Mouse (Mus musculus): ENCODE data around the gene Lgr4. TPM values are rescaled to one million over a fixed set of nuclear protein-coding genes. Genes with fewer than 3 reads are reported as not detected.

Gene Lgr4
- polyA plus RNA-seq, 1 experiment = 6.7 TPM

DNA sequence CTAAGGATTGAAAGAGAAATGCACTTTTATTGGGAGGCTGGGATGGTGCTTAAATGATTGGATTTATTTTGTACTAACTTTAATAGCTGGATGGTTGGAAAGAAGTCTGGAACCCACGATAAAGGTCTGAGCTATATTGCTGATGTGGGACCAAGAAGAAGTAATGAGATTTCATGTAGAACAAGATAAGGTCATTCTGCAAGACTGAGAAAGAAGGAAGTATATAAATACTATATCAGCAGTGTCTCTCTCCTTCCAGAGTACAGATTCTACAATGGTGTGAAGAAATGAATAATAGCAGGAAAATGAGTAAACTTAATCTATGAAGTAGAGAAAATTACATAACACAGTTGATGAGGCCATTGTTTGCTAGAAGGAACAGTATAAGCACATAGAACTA, 103.0 kb downstream of the Lgr4 start:
- no peak overlapping the region for H3ac ChIP-seq (ENCODE audit: control insufficient read depth, insufficient read length, low read depth)
- H3K79me2 ChIP-seq (ENCODE audit: control insufficient read depth, insufficient read depth) = peaks cover 43% of the 10 kb centered on the region
- no peak for TF ChIP-seq CTCF (IDR thresholded peaks at IDR 0.05; ENCODE audit: control insufficient read depth, insufficient read depth, insufficient read length)
- no peak for TF ChIP-seq CEBPB (IDR thresholded peaks at IDR 0.05; ENCODE audit: low read depth)
- TF ChIP-seq MYOD1 (IDR thresholded peaks at IDR 0.05; ENCODE audit: control insufficient read depth, insufficient read length, low read depth) = no peak
- TF ChIP-seq MAX (IDR thresholded peaks at IDR 0.05) = no peak
- TF ChIP-seq USF1 (IDR thresholded peaks at IDR 0.05; ENCODE audit: low read depth) = no peak
- no peak for TF ChIP-seq MYOG (IDR thresholded peaks at IDR 0.05; ENCODE audit: control insufficient read depth, extremely low read depth, insufficient read length)
- no peak for TF ChIP-seq FOSL1 (IDR thresholded peaks at IDR 0.05; ENCODE audit: insufficient read depth, low read length, poor library complexity, severe bottlenecking)
- H3K36me3 ChIP-seq (ENCODE audit: control insufficient read depth, insufficient read depth) = peaks cover 17% of the 10 kb centered on the region
- peaks cover 19% of the 10 kb centered on the region for H3K79me3 ChIP-seq (ENCODE audit: low read depth)
- no peaks in the 10 kb centered on the region for H3K27me3 ChIP-seq (ENCODE audit: control insufficient read depth, insufficient read depth, insufficient read length)
- no peak overlapping the region for H3K4me3 ChIP-seq (ENCODE audit: insufficient read depth, poor library complexity, severe bottlenecking)

DNA sequence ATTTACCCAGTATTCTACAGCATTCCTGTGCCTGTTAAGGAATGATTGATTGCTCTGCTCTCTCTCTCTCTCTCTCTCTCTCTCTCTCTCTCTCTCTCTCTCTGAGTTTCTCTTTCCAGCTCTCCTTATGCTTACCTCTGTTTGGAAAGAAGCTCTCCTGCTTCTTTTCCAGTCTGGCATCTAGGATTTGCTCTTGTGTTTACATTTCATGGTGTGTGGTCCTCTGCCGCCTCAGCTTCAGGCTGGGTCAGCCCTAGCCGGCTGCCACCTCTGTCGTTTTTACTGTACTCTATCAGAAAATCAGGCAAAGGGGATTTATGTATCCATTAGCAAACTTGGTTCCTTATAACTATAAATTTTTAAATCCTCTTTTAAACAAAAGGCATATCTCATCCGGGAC, 118.8 kb downstream of the Lgr4 start:
- TF ChIP-seq FOSL1 (IDR thresholded peaks at IDR 0.05; ENCODE audit: insufficient read depth, low read length, poor library complexity, severe bottlenecking) (no peak), CEBPB (IDR thresholded peaks at IDR 0.05; ENCODE audit: low read depth) (no peak), CTCF (IDR thresholded peaks at IDR 0.05; ENCODE audit: control insufficient read depth, insufficient read depth, insufficient read length) (no peak), MAX (IDR thresholded peaks at IDR 0.05) (no peak), USF1 (IDR thresholded peaks at IDR 0.05; ENCODE audit: low read depth) (no peak), MYOD1 (IDR thresholded peaks at IDR 0.05; ENCODE audit: control insufficient read depth, insufficient read length, low read depth) (no peak), MYOG (IDR thresholded peaks at IDR 0.05; ENCODE audit: control insufficient read depth, extremely low read depth, insufficient read length) (no peak)
- Histone ChIP-seq H3K79me2 (ENCODE audit: control insufficient read depth, insufficient read depth) (peaks cover 38% of the 10 kb centered on the region), H3K27me3 (ENCODE audit: control insufficient read depth, insufficient read depth, insufficient read length) (no peaks in the 10 kb centered on the region), H3K4me3 (ENCODE audit: insufficient read depth, poor library complexity, severe bottlenecking) (no peak overlapping the region), H3K79me3 (ENCODE audit: low read depth) (peaks cover 13% of the 10 kb centered on the region), H3K36me3 (ENCODE audit: control insufficient read depth, insufficient read depth) (peaks cover 34% of the 10 kb centered on the region), H3ac (ENCODE audit: control insufficient read depth, insufficient read length, low read depth) (no peak overlapping the region)

DNA sequence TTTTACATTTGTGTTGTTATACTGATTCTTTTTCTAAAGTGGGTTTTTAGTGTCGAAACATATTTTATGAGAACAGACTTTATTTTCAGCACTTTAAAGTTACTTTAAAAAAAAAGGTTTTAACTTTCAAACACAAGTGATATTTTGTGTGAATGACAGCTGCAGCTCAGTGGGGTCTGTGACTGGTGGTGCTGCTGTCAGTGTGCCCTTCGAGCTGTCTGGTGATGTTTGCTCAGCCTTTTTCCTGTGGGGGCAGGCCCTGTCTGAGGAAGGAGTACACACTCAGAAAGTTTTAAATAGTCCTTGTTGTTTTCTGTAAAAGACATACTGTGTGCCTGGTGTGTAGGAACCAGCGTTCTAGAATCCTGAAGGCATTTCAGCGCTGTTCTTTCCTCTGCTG, 119.2 kb downstream of the Lgr4 start:
- H3ac ChIP-seq (ENCODE audit: control insufficient read depth, insufficient read length, low read depth) = no peak overlapping the region
- peaks cover 13% of the 10 kb centered on the region for H3K79me3 ChIP-seq (ENCODE audit: low read depth)
- no peaks in the 10 kb centered on the region for H3K27me3 ChIP-seq (ENCODE audit: control insufficient read depth, insufficient read depth, insufficient read length)
- H3K4me3 ChIP-seq (ENCODE audit: insufficient read depth, poor library complexity, severe bottlenecking) = no peak overlapping the region
- TF ChIP-seq MYOG (IDR thresholded peaks at IDR 0.05; ENCODE audit: control insufficient read depth, extremely low read depth, insufficient read length) (no peak), USF1 (IDR thresholded peaks at IDR 0.05; ENCODE audit: low read depth) (no peak), FOSL1 (IDR thresholded peaks at IDR 0.05; ENCODE audit: insufficient read depth, low read length, poor library complexity, severe bottlenecking) (no peak), CTCF (IDR thresholded peaks at IDR 0.05; ENCODE audit: control insufficient read depth, insufficient read depth, insufficient read length) (no peak), MYOD1 (IDR thresholded peaks at IDR 0.05; ENCODE audit: control insufficient read depth, insufficient read length, low read depth) (no peak), MAX (IDR thresholded peaks at IDR 0.05) (no peak), CEBPB (IDR thresholded peaks at IDR 0.05; ENCODE audit: low read depth) (no peak)
- H3K36me3 ChIP-seq (ENCODE audit: control insufficient read depth, insufficient read depth) = peaks cover 36% of the 10 kb centered on the region
- peaks cover 37% of the 10 kb centered on the region for H3K79me2 ChIP-seq (ENCODE audit: control insufficient read depth, insufficient read depth)

DNA sequence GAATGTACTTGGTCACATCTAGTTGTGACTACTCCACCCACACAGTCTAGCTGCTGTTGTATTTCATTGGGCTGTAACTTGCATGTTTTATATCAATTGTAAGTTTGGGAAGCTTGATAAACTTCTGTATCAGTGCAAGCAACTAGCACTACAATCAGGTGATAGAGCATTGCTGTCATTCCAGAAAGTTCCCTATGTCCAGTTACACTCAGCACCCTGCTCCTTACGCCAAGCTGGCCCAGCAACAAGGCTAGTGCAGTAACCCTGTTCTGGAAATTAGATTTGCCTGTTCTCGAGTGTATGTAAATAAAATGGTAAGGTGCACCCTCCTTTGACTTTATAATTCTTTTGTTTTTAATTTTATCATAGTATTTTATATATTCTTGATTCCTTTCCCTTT, 119.8 kb downstream of the Lgr4 start:
- Histone ChIP-seq H3K4me3 (ENCODE audit: insufficient read depth, poor library complexity, severe bottlenecking) (no peak overlapping the region), H3K79me3 (ENCODE audit: low read depth) (peaks cover 13% of the 10 kb centered on the region), H3ac (ENCODE audit: control insufficient read depth, insufficient read length, low read depth) (no peak overlapping the region), H3K36me3 (ENCODE audit: control insufficient read depth, insufficient read depth) (peaks cover 36% of the 10 kb centered on the region), H3K27me3 (ENCODE audit: control insufficient read depth, insufficient read depth, insufficient read length) (no peaks in the 10 kb centered on the region), H3K79me2 (ENCODE audit: control insufficient read depth, insufficient read depth) (peaks cover 37% of the 10 kb centered on the region)
- no peak for TF ChIP-seq CTCF (IDR thresholded peaks at IDR 0.05; ENCODE audit: control insufficient read depth, insufficient read depth, insufficient read length)
- TF ChIP-seq MYOG (IDR thresholded peaks at IDR 0.05; ENCODE audit: control insufficient read depth, extremely low read depth, insufficient read length) = no peak
- no peak for TF ChIP-seq CEBPB (IDR thresholded peaks at IDR 0.05; ENCODE audit: low read depth)
- no peak for TF ChIP-seq MYOD1 (IDR thresholded peaks at IDR 0.05; ENCODE audit: control insufficient read depth, insufficient read length, low read depth)
- no peak for TF ChIP-seq USF1 (IDR thresholded peaks at IDR 0.05; ENCODE audit: low read depth)
- TF ChIP-seq FOSL1 (IDR thresholded peaks at IDR 0.05; ENCODE audit: insufficient read depth, low read length, poor library complexity, severe bottlenecking) = no peak
- no peak for TF ChIP-seq MAX (IDR thresholded peaks at IDR 0.05)

DNA sequence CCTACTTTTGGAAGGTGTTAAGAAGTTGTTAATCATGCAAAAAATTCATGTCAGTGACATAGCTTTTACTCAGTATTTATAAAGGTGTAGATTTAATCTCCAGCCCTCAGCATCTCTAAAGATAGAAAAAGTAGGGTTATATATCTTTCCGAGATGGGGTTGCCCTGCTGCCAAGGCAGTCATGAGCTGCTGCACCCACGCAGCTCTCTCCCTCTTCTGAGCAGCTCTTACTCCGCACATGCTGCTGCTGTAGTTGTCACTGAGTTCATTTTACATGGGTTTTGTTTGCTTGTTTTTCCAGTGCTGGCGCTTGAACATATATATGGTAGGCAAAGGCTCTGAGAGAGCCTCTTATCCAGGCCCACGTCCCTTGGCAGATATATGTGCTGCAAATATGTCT, 120.9 kb downstream of the Lgr4 start:
- TF ChIP-seq MYOD1 (IDR thresholded peaks at IDR 0.05; ENCODE audit: control insufficient read depth, insufficient read length, low read depth) (no peak), CTCF (IDR thresholded peaks at IDR 0.05; ENCODE audit: control insufficient read depth, insufficient read depth, insufficient read length) (no peak), MAX (IDR thresholded peaks at IDR 0.05) (no peak), MYOG (IDR thresholded peaks at IDR 0.05; ENCODE audit: control insufficient read depth, extremely low read depth, insufficient read length) (no peak), FOSL1 (IDR thresholded peaks at IDR 0.05; ENCODE audit: insufficient read depth, low read length, poor library complexity, severe bottlenecking) (no peak), USF1 (IDR thresholded peaks at IDR 0.05; ENCODE audit: low read depth) (no peak), CEBPB (IDR thresholded peaks at IDR 0.05; ENCODE audit: low read depth) (no peak)
- Histone ChIP-seq H3K27me3 (ENCODE audit: control insufficient read depth, insufficient read depth, insufficient read length) (no peaks in the 10 kb centered on the region), H3K36me3 (ENCODE audit: control insufficient read depth, insufficient read depth) (peaks cover 37% of the 10 kb centered on the region), H3K79me2 (ENCODE audit: control insufficient read depth, insufficient read depth) (peaks cover 37% of the 10 kb centered on the region), H3ac (ENCODE audit: control insufficient read depth, insufficient read length, low read depth) (no peak overlapping the region), H3K4me3 (ENCODE audit: insufficient read depth, poor library complexity, severe bottlenecking) (no peak overlapping the region), H3K79me3 (ENCODE audit: low read depth) (peaks cover 13% of the 10 kb centered on the region)
